Mouse (Mus musculus) G1E (cell line): ENCODE data around the gene Auts2.

Experiments used
- CTCF ChIP-seq: IDR thresholded peaks from 2 replicates; pipeline ENCODE4 v1.5.1; 2012; ENCODE audit warnings: low read depth, low read length, inconsistent platforms, mixed read lengths
- GATA1 ChIP-seq: IDR thresholded peaks from 2 replicates; pipeline ENCODE4 v1.6.1; 2012; ENCODE audit warnings: borderline replicate concordance, low read length, inconsistent platforms, mixed read lengths
- POLR2AphosphoS5 ChIP-seq: IDR thresholded peaks from 2 replicates; pipeline ENCODE4 v1.6.1; 2012; ENCODE audit warnings: low read depth, low read length, inconsistent platforms; ENCODE audit not compliant: insufficient replicate concordance
- TAL1 ChIP-seq: conservative IDR thresholded peaks from 2 replicates; pipeline ENCODE4 v1.6.1; 2012; ENCODE audit warnings: low read depth, low read length, inconsistent platforms, mixed read lengths

DNA sequence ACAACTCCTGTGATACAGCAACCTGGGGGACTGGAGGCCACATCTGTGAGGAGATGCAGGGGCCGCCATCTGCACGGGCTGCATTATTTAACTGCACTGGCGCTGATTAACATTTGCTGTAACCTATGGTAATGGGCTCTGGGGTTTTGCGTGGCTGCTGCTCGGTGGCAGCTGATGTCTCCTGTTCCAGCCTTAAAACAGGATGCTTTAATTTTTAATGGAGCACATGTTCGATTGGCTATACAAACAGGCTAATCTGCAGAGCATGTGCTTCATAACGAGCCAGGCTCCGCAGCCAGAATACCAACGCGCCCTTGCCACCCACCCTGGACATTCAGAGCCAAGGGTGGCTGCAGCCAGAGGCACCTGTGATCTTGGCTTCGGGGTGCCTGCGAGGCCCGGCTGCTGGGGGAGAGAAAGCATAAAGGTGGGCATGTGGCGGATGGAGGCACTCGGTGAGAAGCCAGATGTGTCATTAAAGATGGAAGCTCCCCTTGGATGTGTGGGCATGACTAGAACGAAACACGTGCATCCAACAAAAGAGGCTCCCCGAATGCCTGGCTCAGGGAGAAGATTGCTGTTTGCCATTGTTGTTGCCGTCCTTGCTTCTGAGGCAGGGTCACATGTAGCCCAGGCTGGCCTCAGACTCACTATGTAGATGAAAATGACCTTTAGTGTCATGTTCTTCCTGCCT is 884.2 kb downstream of the Auts2 start:
- TF ChIP-seq CTCF (no peak), TAL1 (no peak), GATA1 (no peak), POLR2AphosphoS5 (no peak)
